ENCODE assay signal across 10 mouse cellular contexts in genomic region chr2:44112990-44113798, GRCm38 (mm10).
DNase-seq lines count a peak whose midpoint lies in the region; ATAC-seq and TF ChIP-seq lines count a peak whose summit lies in the region.
"Had no signal": no experiment of that assay in that cellular context is flagged by ENCODE, and none has a peak within 500 bp of the region (broad histone marks: within the 10 kb centered on the region; RNA-seq: fewer than 3 reads in every experiment).

No protein-coding gene starts in this region.

- H3K27me3 ChIP-seq in limb, embryonic 14.5 days (ENCODE audit: control insufficient read depth, insufficient read depth, low read length), result no peaks in the 10 kb centered on the region
- no peaks in the 10 kb centered on the region for H3K27me3 ChIP-seq in limb, embryonic 10.5 days (ENCODE audit: low read depth, poor library complexity, severe bottlenecking)
- no peaks in the 10 kb centered on the region for H3K27me3 ChIP-seq in midbrain, postnatal 0 days (ENCODE audit: insufficient read depth, low read length)
- H3K27me3 ChIP-seq: forebrain, embryonic 15.5 days had no signal

- ATAC-seq in limb, embryonic 14.5 days (ENCODE audit: low FRiP score, low read depth), result no peak
- ATAC-seq in midbrain, postnatal 0 days (ENCODE audit: low FRiP score), result no peak
- ATAC-seq: forebrain, embryonic 15.5 days; hindbrain, postnatal 0 days had no signal

- no peaks in the 10 kb centered on the region for H3K9me3 ChIP-seq in limb, embryonic 14.5 days (ENCODE audit: control insufficient read depth, low read length)
- no peaks in the 10 kb centered on the region for H3K9me3 ChIP-seq in limb, embryonic 10.5 days (replicated peaks)
- H3K9me3 ChIP-seq in midbrain, postnatal 0 days (ENCODE audit: low read length), result no peaks in the 10 kb centered on the region
- H3K9me3 ChIP-seq: forebrain, embryonic 15.5 days; G1E had no signal

- H3K27ac ChIP-seq in limb, embryonic 14.5 days (replicated peaks; ENCODE audit: low read depth, low read length), result 0 out of 2 replicates have a peak overlapping the region, but pooled peaks have one; percentile 33
- no peak overlapping the region for H3K27ac ChIP-seq in limb, embryonic 10.5 days
- peak overlapping the region; percentile 11; the same call in 1 of the 2 replicates for H3K27ac ChIP-seq in embryonic fibroblast, embryonic 13.5 days (ENCODE audit: insufficient read depth, low read length)
- H3K27ac ChIP-seq in midbrain, postnatal 0 days (ENCODE audit: low read depth, low read length), result no peak overlapping the region
- H3K27ac ChIP-seq: forebrain, embryonic 15.5 days; hindbrain, postnatal 0 days had no signal

- no peak overlapping the region for H3K9ac ChIP-seq in limb, embryonic 14.5 days (ENCODE audit: low read depth, low read length, severe bottlenecking)
- no peak overlapping the region for H3K9ac ChIP-seq in midbrain, postnatal 0 days (replicated peaks; ENCODE audit: low read length, poor library complexity, severe bottlenecking)
- H3K9ac ChIP-seq: forebrain, embryonic 15.5 days had no signal

- H3K36me3 ChIP-seq in limb, embryonic 14.5 days (ENCODE audit: control insufficient read depth, insufficient read depth, low read length), result no peaks in the 10 kb centered on the region
- H3K36me3 ChIP-seq in limb, embryonic 10.5 days, result no peaks in the 10 kb centered on the region
- no peaks in the 10 kb centered on the region for H3K36me3 ChIP-seq in midbrain, postnatal 0 days (ENCODE audit: insufficient read depth, low read length)
- H3K36me3 ChIP-seq: forebrain, embryonic 15.5 days; G1E had no signal

- H3K4me2 ChIP-seq in limb, embryonic 14.5 days (replicated peaks; ENCODE audit: low read depth, low read length, severe bottlenecking), result no peak overlapping the region
- no peak overlapping the region for H3K4me2 ChIP-seq in midbrain, postnatal 0 days (ENCODE audit: low read depth, low read length, poor library complexity, severe bottlenecking)
- H3K4me2 ChIP-seq: forebrain, embryonic 15.5 days had no signal

- peaks cover 12% of the 10 kb centered on the region for H3K4me1 ChIP-seq in limb, embryonic 14.5 days (ENCODE audit: control insufficient read depth, insufficient read depth, low read length)
- peaks cover 9% of the 10 kb centered on the region; the same call in 1 of the 2 replicates for H3K4me1 ChIP-seq in limb, embryonic 10.5 days
- peaks cover 3% of the 10 kb centered on the region for H3K4me1 ChIP-seq in embryonic fibroblast, embryonic 13.5 days (ENCODE audit: control insufficient read depth, insufficient read depth, low read length)
- no peaks in the 10 kb centered on the region for H3K4me1 ChIP-seq in midbrain, postnatal 0 days (ENCODE audit: insufficient read depth, low read length)
- H3K4me1 ChIP-seq: forebrain, embryonic 15.5 days had no signal

- 66% methylated on average over 9 of the region's 9 CpGs for WGBS in limb, embryonic 14.5 days
- WGBS in limb, embryonic 10.5 days, result 87% methylated on average over 9 of the region's 9 CpGs
- WGBS in midbrain, postnatal 0 days, result 75% methylated on average over 9 of the region's 9 CpGs

- TF ChIP-seq POLR2A in limb, embryonic 14.5 days (IDR thresholded peaks at IDR 0.05; ENCODE audit: borderline replicate concordance, extremely low read depth, insufficient read depth, insufficient read length), result no peak
- TF ChIP-seq POLR2A in embryonic fibroblast, embryonic 13.5 days (IDR thresholded peaks at IDR 0.05; ENCODE audit: low read depth, low read length), result no peak

- no peak for TF ChIP-seq CTCF in embryonic fibroblast, embryonic 13.5 days (IDR thresholded peaks at IDR 0.05; ENCODE audit: borderline replicate concordance, insufficient read depth, low read length)
- TF ChIP-seq CTCF in midbrain, postnatal 0 days (IDR thresholded peaks at IDR 0.05), result no peak

- DNase-seq in limb, embryonic 14.5 days (ENCODE audit: low spot score), result peak; percentile 41
- DNase-seq in limb, embryonic 10.5 days (ENCODE audit: low spot score), result no peak
- peak; percentile 20 for DNase-seq in gastrocnemius, postnatal 25 days
- peak; percentile 63 for DNase-seq in skeletal muscle tissue, adult 2 months (ENCODE audit: low read depth, low spot score)
- no peak for DNase-seq in midbrain, postnatal 0 days (ENCODE audit: low spot score)
- DNase-seq in B cell, adult 2 months, result no peak

- no peak overlapping the region for H3K4me3 ChIP-seq in limb, embryonic 14.5 days (replicated peaks; ENCODE audit: low read length)
- no peak overlapping the region for H3K4me3 ChIP-seq in limb, embryonic 10.5 days
- no peak overlapping the region for H3K4me3 ChIP-seq in embryonic fibroblast, embryonic 13.5 days (ENCODE audit: insufficient read depth, low read length)
- no peak overlapping the region for H3K4me3 ChIP-seq in midbrain, postnatal 0 days (ENCODE audit: low read depth, low read length)
- H3K4me3 ChIP-seq: forebrain, embryonic 15.5 days had no signal

Comparison
In these comparisons a context has a peak if more than half of its experiments do, and no peak if none do; other contexts are left out.
1. DNase-seq: peak in limb, embryonic 14.5 days (single experiment), gastrocnemius, postnatal 25 days (single experiment) and skeletal muscle tissue, adult 2 months (single experiment); none in limb, embryonic 10.5 days (single experiment), midbrain, postnatal 0 days (single experiment) and B cell, adult 2 months (0 of 2).
2. H3K27ac ChIP-seq: peak in limb, embryonic 14.5 days (single experiment) and embryonic fibroblast, embryonic 13.5 days (single experiment); none in limb, embryonic 10.5 days (single experiment) and midbrain, postnatal 0 days (single experiment).